In the genomic region with DNA sequence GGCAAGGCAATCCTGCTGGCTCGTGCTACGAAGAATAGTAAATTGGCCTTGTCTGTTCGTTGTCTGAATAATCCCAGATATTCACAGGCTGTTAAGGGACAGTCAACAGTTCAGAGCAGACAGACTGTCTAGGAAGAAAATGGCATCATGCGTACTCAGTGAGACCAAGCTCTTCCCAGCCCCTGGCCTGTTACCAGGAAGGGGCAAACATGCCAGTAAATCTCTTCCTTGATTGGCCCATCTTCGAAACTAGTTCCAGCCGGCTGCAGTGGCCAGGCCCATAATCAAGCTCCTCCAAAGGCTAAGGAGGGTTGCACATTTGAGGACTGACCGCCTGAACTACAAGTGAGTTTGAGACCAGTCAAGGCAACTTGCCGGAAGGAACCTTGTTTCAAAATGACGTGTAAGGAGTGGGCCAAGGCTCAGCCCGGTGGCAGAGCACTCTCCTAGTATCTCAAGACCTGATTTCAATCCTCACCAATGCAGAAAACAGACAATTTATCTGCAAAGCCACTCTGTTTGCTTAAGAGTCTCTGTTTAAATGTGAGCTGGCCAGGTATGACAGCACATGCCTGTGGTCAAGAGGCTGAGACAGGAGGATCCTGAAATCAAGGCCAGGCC, we compare ENCODE assay signal across 14 mouse cellular contexts.
"Had no signal": no experiment of that assay in that cellular context is flagged by ENCODE, and none has a peak within 500 bp of the region (broad histone marks: within the 10 kb centered on the region; RNA-seq: fewer than 3 reads in every experiment).

No protein-coding gene starts in this region.

- H3K4me1 ChIP-seq: liver, embryonic 12.5 days had no signal

- H3K4me3 ChIP-seq: limb, embryonic 15.5 days; liver, embryonic 12.5 days; megakaryocyte, embryonic 14.5 days; midbrain, embryonic 15.5 days; neural tube, embryonic 13.5 days had no signal

- DNase-seq: kidney, adult 11 months; kidney, adult 9 months; kidney, postnatal 36 days; left cerebral cortex, postnatal 4 days; lung, embryonic 14.5 days; lung, postnatal 10 days; right cerebral cortex, postnatal 14 days had no signal

- H3K27ac ChIP-seq: kidney, postnatal 0 days; limb, embryonic 15.5 days; liver, embryonic 12.5 days; macrophage; midbrain, embryonic 15.5 days; neural tube, embryonic 13.5 days had no signal
